ENCODE assay signal across 16 mouse cellular contexts in the genomic region with DNA sequence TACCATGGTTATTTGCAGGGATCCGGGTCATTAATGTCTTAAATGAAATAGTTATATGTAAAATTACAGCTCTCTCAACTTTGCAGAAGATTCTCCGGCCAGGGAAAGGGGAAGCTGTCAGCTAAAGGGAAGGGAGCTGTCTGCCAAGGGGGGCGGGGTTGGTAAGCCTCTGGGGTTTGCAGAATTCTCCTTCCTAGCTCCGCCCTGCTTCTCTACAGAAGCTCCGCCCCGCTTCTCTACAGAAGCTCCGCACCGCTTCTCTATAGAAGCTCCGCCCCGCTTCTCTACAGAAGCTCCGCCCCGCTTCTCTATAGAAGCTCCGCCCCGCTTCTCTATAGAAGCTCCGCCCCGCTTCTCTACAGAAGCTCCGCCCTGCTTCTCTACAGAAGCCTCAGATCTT.
DNase-seq lines count a peak whose midpoint lies in the region; ATAC-seq lines count a peak whose summit lies in the region.
"Had no signal": no experiment of that assay in that cellular context is flagged by ENCODE, and none has a peak within 500 bp of the region (broad histone marks: within the 10 kb centered on the region; RNA-seq: fewer than 3 reads in every experiment).

No protein-coding gene starts in this region.

- DNase-seq in spleen, adult 18-20 months, result peak; percentile 4 to 11
- no peak for DNase-seq in spleen, adult 12 weeks (ENCODE audit: low spot score)
- peak; percentile 56 for DNase-seq in c-Kit-positive CD71-negative TER-119-negative erythroid progenitor cells, embryonic 14.5 days (ENCODE audit: low read depth)
- DNase-seq in splenic B cell, adult 2 months (ENCODE audit: low read depth, low spot score), result peak; percentile 49
- no peak for DNase-seq in forebrain, embryonic 14.5 days (ENCODE audit: low spot score)
- DNase-seq in retina, embryonic 14.5 days (ENCODE audit: low spot score), result no peak
- DNase-seq in layer of hippocampus, adult 9-10 months (ENCODE audit: low spot score), result no peak
- DNase-seq: adrenal gland, adult 2 months; cerebellum, adult 11 months; gastrocnemius, postnatal 36 days; right cerebral cortex, postnatal 25 days had no signal

- H3K9me3 ChIP-seq in liver, embryonic 12.5 days (replicated peaks), result no peaks in the 10 kb centered on the region
- no peaks in the 10 kb centered on the region for H3K9me3 ChIP-seq in forebrain, embryonic 14.5 days (replicated peaks; ENCODE audit: control insufficient read depth, low read length)
- H3K9me3 ChIP-seq: midbrain, embryonic 13.5 days; neural tube, embryonic 13.5 days had no signal

- peak; percentile 68 for ATAC-seq in liver, embryonic 12.5 days
- ATAC-seq in forebrain, embryonic 14.5 days, result no peak
- ATAC-seq: inflammation-experienced regulatory T-cells, adult 6 months; midbrain, embryonic 13.5 days had no signal

- no peak overlapping the region for H3K27ac ChIP-seq in liver, embryonic 12.5 days
- no peak overlapping the region for H3K27ac ChIP-seq in forebrain, embryonic 14.5 days (ENCODE audit: low read depth, low read length)
- H3K27ac ChIP-seq: midbrain, embryonic 13.5 days; neural tube, embryonic 13.5 days had no signal

- H3K36me3 ChIP-seq in liver, embryonic 12.5 days, result no peaks in the 10 kb centered on the region
- H3K36me3 ChIP-seq in splenic B cell, adult 2 months (ENCODE audit: control insufficient read depth, insufficient read depth, low read length, poor library complexity, severe bottlenecking), result no peaks in the 10 kb centered on the region
- no peaks in the 10 kb centered on the region for H3K36me3 ChIP-seq in forebrain, embryonic 14.5 days (ENCODE audit: control insufficient read depth, insufficient read depth, low read length)
- H3K36me3 ChIP-seq: G1E; midbrain, embryonic 13.5 days; neural tube, embryonic 13.5 days had no signal

- no peak overlapping the region for H3K4me3 ChIP-seq in liver, embryonic 12.5 days
- no peak overlapping the region for H3K4me3 ChIP-seq in forebrain, embryonic 14.5 days (ENCODE audit: low read depth, low read length)
- H3K4me3 ChIP-seq: midbrain, embryonic 13.5 days; neural tube, embryonic 13.5 days had no signal

- no peaks in the 10 kb centered on the region for H3K27me3 ChIP-seq in liver, embryonic 12.5 days (replicated peaks)
- no peaks in the 10 kb centered on the region for H3K27me3 ChIP-seq in splenic B cell, adult 2 months (ENCODE audit: control insufficient read depth, insufficient read depth, low read length, poor library complexity, severe bottlenecking)
- no peaks in the 10 kb centered on the region for H3K27me3 ChIP-seq in forebrain, embryonic 14.5 days (replicated peaks; ENCODE audit: control insufficient read depth, insufficient read depth, low read length)
- H3K27me3 ChIP-seq: midbrain, embryonic 13.5 days; neural tube, embryonic 13.5 days had no signal

- H3K9ac ChIP-seq in liver, embryonic 12.5 days, result no peak overlapping the region
- no peak overlapping the region for H3K9ac ChIP-seq in forebrain, embryonic 14.5 days (ENCODE audit: low read length)
- H3K9ac ChIP-seq: midbrain, embryonic 13.5 days; neural tube, embryonic 13.5 days had no signal

- 48% methylated on average over 17 of the region's 17 CpGs for WGBS in liver, embryonic 12.5 days (ENCODE audit: insufficient replicate concordance)
- 75% methylated on average over 17 of the region's 17 CpGs for WGBS in forebrain, embryonic 14.5 days

- H3K4me2 ChIP-seq in liver, embryonic 12.5 days, result no peak overlapping the region
- no peak overlapping the region for H3K4me2 ChIP-seq in forebrain, embryonic 14.5 days (ENCODE audit: low read length)
- H3K4me2 ChIP-seq: midbrain, embryonic 13.5 days; neural tube, embryonic 13.5 days had no signal

- H3K4me1 ChIP-seq in liver, embryonic 12.5 days, result peaks cover 13% of the 10 kb centered on the region; the same call in 1 of the 2 replicates
- H3K4me1 ChIP-seq in forebrain, embryonic 14.5 days (ENCODE audit: control insufficient read depth, insufficient read depth, low read length), result no peaks in the 10 kb centered on the region

Comparison
In these comparisons a context has a peak if more than half of its experiments do, and no peak if none do; other contexts are left out.
1. DNase-seq: peak in spleen, adult 18-20 months (2 of 2), c-Kit-positive CD71-negative TER-119-negative erythroid progenitor cells, embryonic 14.5 days (single experiment) and splenic B cell, adult 2 months (single experiment); none in spleen, adult 12 weeks (single experiment), forebrain, embryonic 14.5 days (single experiment), retina, embryonic 14.5 days (single experiment) and layer of hippocampus, adult 9-10 months (single experiment).